Mouse (Mus musculus): ENCODE measurements at regions not wholly inside any gene's neighbourhood (a gene's known extent, or its start where the extent isn't known, plus 50 kb on each side); places are given as distances from the start of the nearest gene placed in this dataset.
"Not testable (repeated sequence)": the region's sequence is repeated elsewhere in the genome, so short reads cannot be mapped to it uniquely, and the experiment has no call there.

DNA sequence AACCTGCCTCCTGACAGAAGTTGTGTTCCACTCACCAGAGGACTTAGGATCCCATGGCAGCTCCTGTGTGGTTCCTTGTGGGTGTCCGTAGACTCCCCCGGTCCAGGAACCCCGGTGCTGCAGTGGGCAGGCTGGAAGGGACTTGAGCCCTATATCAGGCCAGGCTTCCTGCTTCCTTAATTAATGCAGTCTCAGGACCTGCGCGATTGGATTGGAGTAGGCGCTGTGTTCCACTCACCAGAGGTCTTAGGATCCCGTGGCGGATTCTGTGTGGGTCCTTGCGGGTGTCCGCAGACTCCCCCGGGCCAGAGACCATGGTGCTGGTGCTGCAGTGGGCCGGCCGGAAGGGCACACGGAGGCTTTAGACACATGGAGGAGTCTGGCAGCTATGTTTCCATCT is 288.7 kb downstream of the Fut8 start:
- not testable (repeated sequence) for DNase-seq

DNA sequence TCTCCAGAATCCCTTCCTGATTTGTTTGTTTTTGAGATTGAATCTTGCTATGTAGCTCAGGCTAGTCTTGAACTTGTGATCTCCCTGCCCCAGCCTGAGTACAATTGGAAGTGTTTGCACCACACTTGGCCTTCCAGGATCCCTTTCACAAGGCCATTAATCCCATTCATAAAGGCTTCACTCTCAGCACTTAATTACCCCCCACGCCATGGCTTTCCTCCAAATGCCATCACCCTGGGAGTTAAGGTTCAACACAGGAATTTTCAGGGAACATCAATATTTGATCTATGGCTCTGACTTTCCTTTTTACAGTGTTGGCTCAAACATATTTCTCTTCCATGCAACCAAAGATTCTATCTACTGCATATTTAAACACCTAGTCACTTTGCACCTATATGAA is 289.6 kb downstream of the Fut8 start:
- DNase-seq = no peak

DNA sequence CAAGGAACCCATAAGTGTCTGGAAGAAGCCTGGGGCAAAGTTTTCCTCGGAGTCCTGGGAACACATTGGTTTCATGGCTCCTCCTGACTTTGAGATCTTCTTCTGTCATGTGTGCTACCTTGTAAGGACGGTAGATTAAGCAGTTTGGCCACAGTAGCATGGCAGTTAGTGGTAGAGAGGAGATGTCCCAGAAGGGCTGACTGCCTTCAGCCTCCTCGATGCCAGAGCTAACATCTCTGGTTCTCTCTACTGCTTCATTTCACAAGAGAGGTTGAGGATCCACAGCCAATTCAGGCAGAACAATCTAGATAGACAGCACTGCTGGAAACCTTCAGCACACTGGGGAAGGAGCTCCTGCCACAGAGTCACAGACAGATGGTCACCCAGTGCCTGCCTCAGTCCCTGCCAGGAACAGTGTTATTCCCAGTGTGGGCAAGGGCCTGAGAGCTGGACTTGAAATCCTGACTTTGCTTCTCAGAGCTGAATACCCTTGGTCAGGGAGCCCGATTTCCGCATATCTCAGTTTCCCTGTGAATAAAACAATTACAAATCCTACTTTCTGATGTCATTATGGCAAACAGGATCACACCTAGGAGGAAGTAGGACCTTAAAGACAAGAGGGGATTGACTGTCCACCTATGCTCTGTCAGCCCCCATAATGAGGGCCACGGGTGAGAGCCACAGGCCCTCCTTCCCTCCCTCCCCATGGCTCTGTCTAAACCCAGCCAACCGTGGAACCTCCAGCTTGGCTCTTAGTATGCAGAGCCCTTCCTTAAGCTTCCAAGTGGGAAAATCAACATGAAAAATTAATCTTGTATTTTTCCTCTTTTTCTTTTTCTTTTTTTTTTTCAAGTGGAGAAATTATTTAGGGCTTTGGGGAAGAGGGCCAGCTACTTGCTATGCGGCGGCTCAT is 290.3 kb downstream of the Fut8 start:
- DNase-seq = no peak

DNA sequence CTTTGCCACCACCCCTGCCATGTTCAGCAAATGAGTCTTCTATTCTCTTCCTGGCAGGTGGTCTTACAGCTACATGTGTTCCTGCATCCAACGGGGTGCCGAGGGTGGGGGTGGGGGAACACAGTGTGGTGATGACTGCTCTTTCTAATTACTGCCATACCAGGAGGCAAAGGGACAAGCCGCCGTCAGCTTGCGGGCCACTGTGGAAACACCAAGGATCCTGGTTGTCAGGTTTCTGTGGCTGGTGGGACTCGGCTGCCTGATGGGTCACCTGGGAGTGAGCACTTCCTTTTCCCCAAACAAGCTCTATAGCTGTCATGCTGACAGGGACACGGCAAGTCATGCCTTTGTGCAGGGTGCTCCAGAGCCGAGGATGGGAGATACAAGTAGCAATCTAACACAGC is 290.9 kb downstream of the Fut8 start:
- no peak for DNase-seq

DNA sequence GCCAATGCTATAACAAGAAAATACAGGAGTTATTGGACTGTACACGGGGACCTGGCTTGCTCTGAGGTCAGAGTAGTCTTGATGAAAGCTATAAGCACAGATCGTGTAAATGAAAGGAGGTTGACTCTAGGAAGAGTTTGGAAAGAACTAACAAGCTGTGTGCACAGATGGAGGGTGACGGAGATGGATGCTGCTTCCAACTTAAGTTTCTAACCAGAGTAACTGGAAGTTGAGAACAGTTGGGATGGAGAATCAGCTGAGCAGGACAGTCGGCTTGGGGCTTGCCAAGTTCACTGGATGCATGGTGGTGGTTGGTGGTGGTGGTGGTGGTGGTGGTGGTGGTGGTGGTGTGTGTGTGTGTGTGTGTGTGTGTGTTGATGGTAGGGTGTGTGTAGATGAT is 291.5 kb downstream of the Fut8 start:
- no peak for DNase-seq

DNA sequence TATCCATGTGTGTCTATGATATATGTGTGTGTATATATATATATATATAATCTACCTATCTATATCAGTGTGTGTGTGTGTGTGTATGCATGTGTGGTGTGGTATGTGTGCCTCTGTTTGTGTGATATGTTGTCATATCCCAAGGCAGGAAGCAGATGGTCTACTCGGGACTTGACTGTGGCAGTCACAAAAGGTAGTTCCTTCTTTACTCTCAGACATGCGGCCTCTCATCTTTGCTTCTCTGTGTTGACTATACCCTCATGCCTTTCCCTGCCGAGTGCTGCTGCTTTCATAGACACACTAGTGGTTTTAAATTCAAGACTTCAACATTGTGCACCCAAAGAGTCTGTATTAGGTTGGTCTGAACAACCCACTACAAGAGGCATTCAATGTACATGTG is 292.0 kb downstream of the Fut8 start:
- DNase-seq = peak; percentile 35

DNA sequence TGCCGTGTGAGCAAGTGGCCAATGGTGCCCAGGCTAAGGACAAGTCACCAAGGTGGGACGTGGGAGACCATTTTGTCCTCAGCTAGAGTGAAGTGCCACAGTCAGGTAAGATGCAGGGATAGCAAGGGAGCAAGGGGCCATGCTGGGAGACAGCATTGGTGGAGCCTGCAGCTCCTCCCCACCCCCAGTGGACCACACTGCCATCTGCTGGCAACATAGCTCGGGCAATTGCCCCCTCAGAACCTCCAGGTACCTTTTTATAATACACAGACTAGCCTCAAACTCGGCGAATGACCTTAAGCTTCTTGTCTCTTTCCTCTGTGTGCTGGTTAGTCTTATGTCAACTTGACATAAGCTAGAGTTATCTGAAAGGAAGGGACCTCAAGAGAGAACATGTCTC is 293.4 kb downstream of the Fut8 start:
- DNase-seq = peak; percentile 75 to 77

DNA sequence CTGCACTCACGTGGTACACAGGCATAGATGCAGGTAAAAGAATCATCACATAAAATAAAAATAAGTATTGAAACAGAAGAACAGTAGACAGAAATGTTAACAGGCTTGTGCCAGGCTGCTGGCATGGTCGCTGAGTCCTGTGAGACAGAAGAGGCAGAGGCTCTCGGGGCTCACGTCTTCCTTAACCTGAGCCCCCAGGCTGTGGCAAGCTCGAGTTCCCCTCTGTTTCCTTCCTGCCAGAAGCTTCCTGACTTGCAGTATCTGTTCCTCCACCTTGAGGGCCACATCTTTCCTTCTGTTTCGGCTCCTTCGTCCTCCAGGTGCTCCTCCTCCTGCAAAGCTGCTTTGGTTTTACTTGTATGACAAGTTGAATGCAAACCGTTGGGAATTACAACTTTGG is 294.6 kb downstream of the Fut8 start:
- peak; percentile 34 to 47 for DNase-seq

DNA sequence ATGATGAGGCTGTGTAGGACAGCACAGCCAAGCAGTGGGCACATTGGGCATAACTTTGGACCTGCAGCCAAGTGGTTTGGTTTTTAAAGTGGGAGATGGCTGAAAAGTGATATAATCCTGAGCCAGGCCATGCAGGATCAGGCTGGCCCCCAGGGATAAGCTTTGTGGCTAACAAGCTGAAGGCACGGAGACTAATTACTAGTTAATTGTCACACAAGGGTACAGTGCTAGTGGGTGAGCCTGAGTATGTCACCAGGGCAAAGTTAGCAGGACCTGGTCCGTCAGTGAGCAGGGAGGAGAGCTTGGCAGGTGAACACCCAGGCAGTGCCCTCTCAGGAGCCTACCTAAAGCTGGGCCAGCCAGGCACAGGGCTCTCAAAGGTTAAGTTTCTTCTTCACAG is 295.7 kb downstream of the Fut8 start:
- DNase-seq = no peak

DNA sequence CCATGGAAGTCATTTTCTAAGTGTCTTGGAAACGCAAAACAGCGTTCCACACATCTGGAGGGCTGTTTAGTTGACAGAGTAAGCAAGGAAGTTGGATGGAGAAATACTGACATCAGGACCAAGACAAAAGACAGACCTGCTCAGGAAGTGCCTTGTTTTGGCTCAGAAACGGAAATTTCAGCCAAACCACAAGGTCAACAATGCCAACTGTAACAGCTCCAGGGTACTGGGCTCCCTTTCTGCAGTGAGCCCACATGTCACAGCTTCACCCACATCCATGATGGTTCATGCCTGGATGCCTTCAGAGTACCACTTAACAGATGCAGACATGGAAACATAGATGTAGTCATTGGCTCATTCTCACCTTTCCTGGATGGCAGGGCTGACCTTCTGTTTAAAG is 296.2 kb downstream of the Fut8 start:
- DNase-seq = peak in 1 of 2 experiments; percentile 30

DNA sequence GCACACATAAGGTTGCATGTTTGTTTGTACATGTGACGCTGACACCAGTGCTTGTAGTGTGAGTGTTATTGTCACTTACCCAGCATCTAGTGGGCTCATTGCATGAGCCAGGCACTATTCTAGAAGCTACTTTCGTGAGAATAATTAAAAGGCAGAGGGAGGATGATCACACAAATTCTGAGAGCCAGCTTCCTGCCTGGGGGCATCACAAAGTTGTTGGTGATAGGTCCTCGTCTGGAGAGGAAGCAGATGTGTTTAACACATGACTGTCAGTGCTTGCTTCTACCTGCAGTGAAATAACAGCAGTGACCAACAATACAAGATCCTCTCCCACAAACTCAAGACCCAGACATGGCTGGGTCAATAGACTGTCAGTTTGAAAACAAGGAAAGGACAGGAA is 297.2 kb downstream of the Fut8 start:
- DNase-seq = peak; percentile 36 to 47

DNA sequence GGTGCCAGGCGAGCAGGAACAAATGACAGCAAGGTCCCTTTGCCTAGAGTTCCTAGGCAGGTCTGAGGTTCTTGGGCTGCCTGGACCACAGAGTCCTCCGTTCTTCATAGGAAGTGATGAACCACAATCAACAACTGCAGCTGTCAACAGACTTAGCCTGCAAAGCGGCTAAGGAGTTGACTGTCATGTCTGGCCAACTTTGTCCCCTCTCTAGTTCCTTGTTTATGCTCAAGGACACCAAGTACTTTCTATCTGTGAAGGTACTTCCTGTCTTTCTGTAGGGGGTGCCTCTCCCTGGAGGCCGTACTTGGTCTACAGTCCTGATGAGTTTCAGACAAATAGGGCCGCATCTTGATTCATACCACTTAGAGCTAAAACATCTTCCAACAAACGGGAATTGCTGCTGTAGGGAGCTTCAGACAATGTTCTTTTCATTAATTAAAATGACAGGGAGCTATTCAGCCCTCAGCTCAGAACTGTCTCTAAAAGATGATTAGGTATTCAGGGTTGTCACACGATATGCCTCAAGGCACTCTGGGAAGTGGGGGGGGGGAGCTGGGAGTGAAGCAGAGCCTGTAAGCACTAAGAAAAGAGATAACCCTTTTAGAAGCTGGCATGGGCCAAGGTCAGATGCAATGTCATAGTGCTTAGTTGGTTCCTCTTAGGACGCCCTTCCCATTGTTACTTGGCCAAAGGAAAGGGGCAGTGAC is 299.4 kb downstream of the Fut8 start:
- peak; percentile 67 to 74 for DNase-seq

DNA sequence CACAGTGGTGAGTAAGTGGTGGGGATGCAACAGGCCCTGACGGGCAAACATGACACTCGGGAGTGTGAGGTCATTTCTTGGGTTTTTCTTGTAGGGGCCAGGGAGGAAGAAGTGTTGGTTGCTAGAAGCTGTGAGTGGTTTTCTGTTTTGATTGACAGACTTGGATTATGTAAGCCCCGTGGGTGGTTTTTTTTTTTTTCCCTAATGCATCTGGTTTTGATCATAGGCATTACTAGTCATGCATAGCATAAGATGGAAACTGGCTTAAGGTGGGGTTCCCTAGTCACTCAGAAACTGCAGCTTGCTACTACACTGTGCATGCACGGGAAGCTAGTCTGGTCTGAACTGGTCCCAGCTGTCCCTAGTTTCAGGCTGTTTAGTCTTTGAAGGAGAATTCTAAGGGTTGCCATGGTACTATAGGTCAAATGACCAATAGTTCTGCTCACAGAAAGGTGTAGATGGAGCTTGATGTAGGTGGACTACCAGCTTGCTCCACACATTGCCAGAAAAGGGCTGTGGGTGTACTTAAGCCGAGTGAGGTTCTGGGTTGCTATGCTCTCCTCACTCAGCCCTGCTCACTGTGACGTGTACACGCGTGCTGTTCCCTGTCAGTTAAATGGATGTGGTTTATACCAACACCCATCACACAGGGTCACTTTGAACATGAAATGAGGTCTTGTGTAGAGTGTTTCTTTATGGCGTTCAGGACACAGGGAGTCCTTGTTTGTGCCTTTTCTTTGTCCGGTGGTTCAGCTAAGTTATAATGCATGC is 301.9 kb downstream of the Fut8 start:
- DNase-seq = peak; percentile 54

DNA sequence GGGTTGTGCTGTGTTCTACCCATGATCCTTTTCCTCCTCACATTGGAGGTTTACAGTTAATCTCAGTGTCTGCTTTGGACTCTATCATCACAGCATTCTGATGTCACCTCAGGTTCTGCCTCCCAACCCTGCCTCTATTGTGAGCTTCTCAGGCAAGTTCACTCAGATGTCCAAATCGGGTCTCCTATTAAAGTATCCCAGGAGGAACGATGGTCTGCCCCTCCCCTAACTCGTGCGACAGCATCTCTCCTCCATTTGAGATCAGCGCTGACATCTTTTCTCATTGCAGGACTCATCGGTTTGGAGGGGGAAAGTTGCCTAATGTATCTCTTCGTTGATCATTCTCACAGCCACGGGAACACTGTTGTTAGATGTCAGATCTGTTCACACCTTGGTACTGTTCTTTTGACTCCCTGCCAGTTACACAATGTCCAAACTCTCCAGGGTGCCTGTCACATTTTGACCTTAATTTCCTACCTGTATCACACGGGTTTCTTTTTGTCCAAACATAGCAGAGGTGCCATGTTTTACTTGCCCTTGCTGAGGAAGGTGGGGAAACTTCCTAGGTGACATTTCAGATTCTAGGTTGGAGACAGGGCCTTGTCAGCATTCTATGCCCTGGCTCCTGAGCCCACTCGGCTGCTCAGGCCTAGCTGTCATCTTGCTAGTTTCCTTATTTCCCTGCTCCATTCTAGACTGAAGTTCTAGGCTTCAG is 303.3 kb downstream of the Fut8 start:
- no peak for DNase-seq

DNA sequence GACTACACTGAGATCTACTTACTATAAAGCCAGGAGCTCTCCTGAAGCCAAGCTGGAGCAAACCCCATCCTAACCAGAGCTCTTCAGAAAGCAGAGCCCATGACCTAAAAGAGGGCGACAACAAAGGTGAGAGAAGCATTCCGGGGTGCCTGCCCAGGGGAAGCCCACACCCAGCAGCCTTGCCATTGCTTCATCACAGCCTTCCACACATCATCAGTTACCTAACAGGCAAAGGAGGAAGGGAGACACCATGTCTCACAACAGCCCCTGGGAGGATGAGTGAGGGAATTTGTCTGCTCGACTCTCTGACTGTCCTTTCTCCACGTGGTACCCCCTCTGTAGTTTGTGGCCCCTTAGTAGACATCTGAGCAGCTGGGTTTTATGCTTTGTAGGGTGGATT is 303.9 kb downstream of the Fut8 start:
- no peak for DNase-seq

DNA sequence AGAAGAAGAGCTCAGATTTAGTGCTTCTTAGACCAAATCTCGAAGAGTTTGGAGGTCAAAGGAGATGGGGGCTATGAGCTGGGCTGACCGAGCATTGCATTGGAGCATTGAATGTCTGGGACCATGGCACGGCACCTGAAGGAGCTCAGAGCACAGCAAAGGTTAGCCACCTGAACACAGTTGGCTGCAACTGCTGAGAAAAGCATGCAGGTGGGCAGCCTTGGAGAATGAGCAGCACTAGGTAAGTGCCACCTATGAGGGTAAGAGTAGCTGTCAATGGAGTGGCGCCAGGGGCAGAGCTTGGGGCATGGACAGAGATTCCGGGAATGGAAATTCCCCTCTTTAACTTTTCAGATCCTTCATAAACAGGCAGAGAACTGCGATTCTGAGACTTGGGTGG is 305.7 kb downstream of the Fut8 start:
- no peak for DNase-seq

DNA sequence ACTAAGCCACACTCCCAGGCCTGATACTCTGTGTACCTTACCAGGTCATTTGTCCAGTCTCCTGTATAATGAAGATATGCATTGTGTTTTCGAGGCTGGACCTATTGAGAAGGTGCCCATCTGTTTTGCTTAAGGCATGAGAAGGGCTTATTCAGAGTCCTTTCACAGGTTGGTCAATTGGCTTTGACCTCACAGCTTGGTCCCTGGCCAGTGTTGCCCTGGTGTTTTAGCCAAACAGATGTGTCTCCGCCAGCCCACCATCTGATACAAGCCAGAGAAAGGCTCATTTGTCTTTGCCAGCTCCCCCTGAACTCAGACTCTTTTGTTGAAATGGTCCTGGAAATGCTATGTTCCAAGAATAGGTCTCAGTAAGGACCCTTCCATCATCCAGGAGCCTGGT is 308.2 kb downstream of the Fut8 start:
- DNase-seq = no peak

DNA sequence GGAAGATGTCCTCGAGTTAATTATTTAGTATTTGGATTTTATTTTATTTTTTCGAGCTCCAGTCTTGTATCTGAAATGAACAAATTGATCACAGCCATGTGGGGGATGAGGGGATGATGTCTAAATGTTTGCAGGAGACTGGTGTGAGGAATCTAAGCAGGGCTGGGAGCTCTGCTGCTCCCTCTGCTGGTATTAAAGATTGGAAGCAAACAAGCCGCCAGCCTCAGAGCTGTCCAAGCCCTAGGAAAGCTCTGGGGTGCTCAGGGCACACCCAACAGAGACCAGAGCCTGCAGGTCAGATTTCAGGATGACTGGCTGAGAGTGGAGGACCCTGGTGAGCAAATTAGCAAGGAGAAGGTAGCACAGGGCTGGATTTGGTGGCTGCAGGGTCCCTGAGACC is 330.4 kb downstream of the Fut8 start:
- DNase-seq = peak; percentile 51 to 52

DNA sequence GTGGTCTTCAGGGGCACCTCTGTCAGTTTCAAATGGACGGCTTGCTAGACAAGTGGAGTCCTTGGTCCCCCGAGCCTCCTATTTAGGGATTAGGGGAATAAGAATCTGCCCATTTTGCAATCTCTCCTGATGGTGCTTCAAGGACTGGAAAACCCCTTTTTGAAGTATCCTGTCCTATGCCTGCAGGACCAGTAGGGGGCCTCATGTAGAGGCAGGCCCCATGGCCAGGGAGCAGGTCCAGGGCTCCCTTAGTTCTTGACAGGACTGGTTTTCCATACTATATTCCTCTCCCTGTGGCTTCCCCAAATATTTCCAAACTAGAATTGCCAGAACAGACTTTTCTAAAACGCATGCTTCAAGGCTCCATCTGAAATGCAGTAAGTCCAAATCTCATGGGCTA is 332.6 kb downstream of the Fut8 start:
- peak; percentile 37 to 39 for DNase-seq

DNA sequence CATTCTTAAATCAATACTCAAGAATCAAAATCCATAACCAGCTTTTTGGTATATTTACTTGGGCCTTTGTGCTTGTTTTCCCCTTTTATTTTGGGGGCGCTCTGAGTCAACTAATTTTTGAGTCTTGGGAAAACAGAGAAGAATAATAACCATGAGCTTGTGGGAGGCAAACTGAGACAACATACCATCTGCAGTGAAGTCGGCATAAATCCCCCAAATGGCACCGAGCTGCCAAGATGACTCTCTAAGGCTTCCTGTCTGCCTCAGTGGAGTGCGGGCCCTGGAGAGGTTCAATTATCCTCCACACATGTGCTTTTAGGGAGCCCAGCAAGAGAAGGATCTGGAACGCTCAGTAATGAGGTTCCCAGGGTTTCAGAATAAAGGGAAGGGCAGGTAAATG is 333.1 kb downstream of the Fut8 start:
- DNase-seq = no peak

DNA sequence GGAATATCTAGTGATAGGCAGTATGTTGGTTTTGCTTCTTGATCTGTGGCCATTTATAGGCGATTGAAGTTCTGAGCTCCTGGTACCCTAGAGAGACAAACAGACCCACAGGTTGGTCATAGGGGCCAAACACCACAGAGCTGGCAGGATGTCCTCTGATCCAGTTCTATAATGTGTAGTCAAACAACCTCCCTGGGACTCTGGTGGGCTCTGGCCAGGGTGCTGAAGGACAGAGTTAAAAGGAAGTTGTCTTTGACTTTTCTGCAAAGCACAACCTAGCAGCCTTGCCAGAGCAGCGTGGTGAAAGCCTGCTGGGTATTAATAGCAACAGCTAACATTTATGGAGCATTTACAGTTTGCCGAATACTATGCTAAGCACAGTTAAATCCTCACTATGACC is 337.1 kb downstream of the Fut8 start:
- DNase-seq = no peak

DNA sequence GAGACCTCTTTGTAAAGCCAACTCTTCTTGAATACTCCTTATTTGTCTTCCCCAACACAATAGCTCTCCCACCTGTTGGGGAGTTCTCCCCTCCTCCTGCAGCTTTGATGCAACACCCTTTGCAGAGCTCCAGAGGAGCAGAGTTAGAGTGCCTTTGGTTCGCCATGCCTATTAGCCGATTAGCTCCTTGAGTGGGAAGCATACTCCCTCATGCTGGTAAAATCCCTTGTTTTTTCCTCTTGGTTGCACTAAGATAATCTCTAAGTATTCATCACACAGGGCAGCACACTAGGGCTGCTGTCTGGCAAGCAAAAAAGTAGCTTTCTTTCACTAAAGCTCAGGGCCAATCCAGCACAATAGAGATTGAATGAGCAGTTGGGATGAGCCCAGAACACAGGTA is 350.4 kb downstream of the Fut8 start:
- DNase-seq = no peak

DNA sequence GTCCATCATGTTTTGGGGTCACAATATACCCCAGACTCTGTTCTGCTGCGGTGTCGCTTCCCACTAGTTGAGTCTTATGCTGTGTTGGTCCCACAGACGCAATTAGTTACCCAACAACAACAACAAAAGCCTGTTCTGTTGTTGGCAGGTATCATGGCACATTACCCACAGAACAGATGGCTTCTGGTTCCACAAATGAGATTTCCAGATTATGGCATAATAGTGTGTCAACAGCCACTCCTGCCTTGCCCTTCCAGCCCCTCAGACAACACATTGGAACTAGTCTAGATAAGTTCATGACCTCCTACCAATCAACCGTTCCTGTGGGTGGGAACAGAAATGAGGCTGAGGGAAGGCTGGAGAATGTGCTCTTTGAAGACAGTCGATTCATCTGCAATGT is 351.5 kb downstream of the Fut8 start:
- DNase-seq = no peak

All from B cell, adult 2 months (primary cell).